Mouse (Mus musculus): ENCODE data around the gene Eef1a1. TPM values are rescaled to one million over a fixed set of nuclear protein-coding genes. Genes with fewer than 3 reads are reported as not detected.
A peak's percentile ranks its signal among the peaks of the same experiment; 100 is the strongest.
"Not testable (repeated sequence)": the region's sequence is repeated elsewhere in the genome, so short reads cannot be mapped to it uniquely, and the experiment has no call there.

The Eef1a1 gene
- polyA plus RNA-seq, 1 experiment from 2014 or later: 3,854 TPM

- no peak for DNase-seq (ENCODE audit: low spot score)
- no peaks in the 10 kb centered on the region for H3K36me3 ChIP-seq
- H3K9me3 ChIP-seq (replicated peaks): no peaks in the 10 kb centered on the region
- H3K4me3 ChIP-seq: no peak overlapping the region
- peaks cover 18% of the 10 kb centered on the region for H3K4me1 ChIP-seq
- WGBS: 80% methylated on average over 4 of the region's 4 CpGs
- peak overlapping the region; percentile 82 for H3K27ac ChIP-seq
- H3K27me3 ChIP-seq (ENCODE audit: low read depth, poor library complexity, severe bottlenecking): no peaks in the 10 kb centered on the region
Observed at GRCm38 (mm10) chr9:78504133-78504532, 15.2 kb upstream of the Eef1a1 start.

GRCm38 (mm10) chr9:78503223-78504079, 14.5 kb upstream of the Eef1a1 start:
- H3K27me3 ChIP-seq (ENCODE audit: low read depth, poor library complexity, severe bottlenecking): no peaks in the 10 kb centered on the region
- no peaks in the 10 kb centered on the region for H3K9me3 ChIP-seq (replicated peaks)
- no peaks in the 10 kb centered on the region for H3K36me3 ChIP-seq
- peaks cover 18% of the 10 kb centered on the region for H3K4me1 ChIP-seq
- 15% methylated on average over 6 of the region's 6 CpGs for WGBS
- 0 out of 2 replicates have a peak overlapping the region, but pooled peaks have one; percentile 13 for H3K4me3 ChIP-seq
- H3K27ac ChIP-seq: peak overlapping the region; percentile 82
- DNase-seq (ENCODE audit: low spot score): peak; percentile 45

GRCm38 (mm10) chr9:78501284-78501683, 12.3 kb upstream of the Eef1a1 start:
- 90% methylated on average over 4 of the region's 4 CpGs for WGBS
- DNase-seq (ENCODE audit: low spot score): no peak
- H3K27ac ChIP-seq: no peak overlapping the region
- H3K4me3 ChIP-seq: no peak overlapping the region
- no peaks in the 10 kb centered on the region for H3K9me3 ChIP-seq (replicated peaks)
- H3K36me3 ChIP-seq: no peaks in the 10 kb centered on the region
- H3K4me1 ChIP-seq: peaks cover 15% of the 10 kb centered on the region
- H3K27me3 ChIP-seq (ENCODE audit: low read depth, poor library complexity, severe bottlenecking): no peaks in the 10 kb centered on the region

- no peak for DNase-seq (ENCODE audit: low spot score)
- no peak overlapping the region for H3K27ac ChIP-seq
- H3K4me1 ChIP-seq: peaks cover 14% of the 10 kb centered on the region
- no peaks in the 10 kb centered on the region for H3K9me3 ChIP-seq (replicated peaks)
- H3K27me3 ChIP-seq (ENCODE audit: low read depth, poor library complexity, severe bottlenecking): no peaks in the 10 kb centered on the region
- H3K4me3 ChIP-seq: no peak overlapping the region
- H3K36me3 ChIP-seq: no peaks in the 10 kb centered on the region
- WGBS: 75% methylated on average over 3 of the region's 3 CpGs
Observed at GRCm38 (mm10) chr9:78500386-78500785, 11.4 kb upstream of the Eef1a1 start.

- H3K9me3 ChIP-seq (replicated peaks): no peaks in the 10 kb centered on the region
- DNase-seq (ENCODE audit: low spot score): no peak
- H3K4me1 ChIP-seq: peaks cover 10% of the 10 kb centered on the region
- H3K36me3 ChIP-seq: no peaks in the 10 kb centered on the region
- no peaks in the 10 kb centered on the region for H3K27me3 ChIP-seq (ENCODE audit: low read depth, poor library complexity, severe bottlenecking)
- 90% methylated on average over 7 of the region's 7 CpGs for WGBS
- H3K27ac ChIP-seq: no peak overlapping the region
- no peak overlapping the region for H3K4me3 ChIP-seq
Observed at GRCm38 (mm10) chr9:78493171-78493570, 4.2 kb upstream of the Eef1a1 start.

GRCm38 (mm10) chr9:78492254-78492653, 3.3 kb upstream of the Eef1a1 start:
- H3K27me3 ChIP-seq (ENCODE audit: low read depth, poor library complexity, severe bottlenecking): no peaks in the 10 kb centered on the region
- no peak overlapping the region for H3K4me3 ChIP-seq
- no peak overlapping the region for H3K27ac ChIP-seq
- H3K9me3 ChIP-seq (replicated peaks): no peaks in the 10 kb centered on the region
- WGBS: 90% methylated on average over 3 of the region's 3 CpGs
- no peaks in the 10 kb centered on the region for H3K36me3 ChIP-seq
- H3K4me1 ChIP-seq: peaks cover 10% of the 10 kb centered on the region
- no peak for DNase-seq (ENCODE audit: low spot score)

GRCm38 (mm10) chr9:78491169-78491568, 2.2 kb upstream of the Eef1a1 start:
- Histone ChIP-seq H3K27ac (no peak overlapping the region), H3K4me1 (peaks cover 10% of the 10 kb centered on the region), H3K36me3 (no peaks in the 10 kb centered on the region), H3K4me3 (no peak overlapping the region), H3K9me3 (replicated peaks) (no peaks in the 10 kb centered on the region), H3K27me3 (ENCODE audit: low read depth, poor library complexity, severe bottlenecking) (no peaks in the 10 kb centered on the region)
- 86% methylated on average over 3 of the region's 3 CpGs for WGBS
- no peak for DNase-seq (ENCODE audit: low spot score)

GRCm38 (mm10) chr9:78488021-78488420, 930 bp downstream of the Eef1a1 start:
- H3K27me3 ChIP-seq (ENCODE audit: low read depth, poor library complexity, severe bottlenecking); H3K36me3 ChIP-seq; H3K4me3 ChIP-seq; H3K4me1 ChIP-seq; DNase-seq (ENCODE audit: low spot score); H3K9me3 ChIP-seq (replicated peaks); H3K27ac ChIP-seq: not testable (repeated sequence)
- WGBS: 95% methylated on average over 5 of the region's 5 CpGs

- H3K9me3 ChIP-seq (replicated peaks): no peaks in the 10 kb centered on the region
- H3K4me3 ChIP-seq: no peak overlapping the region
- WGBS: 82% methylated on average over 3 of the region's 3 CpGs
- H3K4me1 ChIP-seq: peaks cover 16% of the 10 kb centered on the region
- H3K27me3 ChIP-seq (ENCODE audit: low read depth, poor library complexity, severe bottlenecking): no peaks in the 10 kb centered on the region
- H3K27ac ChIP-seq: no peak overlapping the region
- no peak for DNase-seq (ENCODE audit: low spot score)
- H3K36me3 ChIP-seq: peaks cover 12% of the 10 kb centered on the region
Observed at GRCm38 (mm10) chr9:78484660-78485059, 4.3 kb downstream of the Eef1a1 start.

- DNase-seq (ENCODE audit: low spot score): peak; percentile 38
- 13% methylated on average over 3 of the region's 3 CpGs for WGBS
- Histone ChIP-seq H3K27me3 (ENCODE audit: low read depth, poor library complexity, severe bottlenecking) (no peaks in the 10 kb centered on the region), H3K27ac (peak overlapping the region; percentile 99), H3K4me1 (peaks cover 10% of the 10 kb centered on the region), H3K36me3 (peaks cover 32% of the 10 kb centered on the region), H3K9me3 (replicated peaks) (no peaks in the 10 kb centered on the region), H3K4me3 (peak overlapping the region; percentile 98)
Observed at GRCm38 (mm10) chr9:78482386-78482785, 6.6 kb downstream of the Eef1a1 start.

GRCm38 (mm10) chr9:78481423-78482331, 7.3 kb downstream of the Eef1a1 start:
- Histone ChIP-seq H3K27me3 (ENCODE audit: low read depth, poor library complexity, severe bottlenecking) (no peaks in the 10 kb centered on the region), H3K9me3 (replicated peaks) (no peaks in the 10 kb centered on the region), H3K36me3 (peaks cover 40% of the 10 kb centered on the region), H3K4me1 (peaks cover 10% of the 10 kb centered on the region), H3K4me3 (peak overlapping the region; percentile 98), H3K27ac (peak overlapping the region; percentile 99)
- under 1% methylated on average over 74 of the region's 77 CpGs for WGBS
- peak; percentile 97 for DNase-seq (ENCODE audit: low spot score)

- Histone ChIP-seq H3K36me3 (peaks cover 48% of the 10 kb centered on the region), H3K27ac (peak overlapping the region; percentile 99), H3K27me3 (ENCODE audit: low read depth, poor library complexity, severe bottlenecking) (no peaks in the 10 kb centered on the region), H3K4me1 (peaks cover 10% of the 10 kb centered on the region), H3K9me3 (replicated peaks) (no peaks in the 10 kb centered on the region), H3K4me3 (peak overlapping the region; percentile 98)
- WGBS: under 1% methylated on average over 46 of the region's 46 CpGs
- DNase-seq (ENCODE audit: low spot score): peak; percentile 85
Observed at GRCm38 (mm10) chr9:78480706-78481358, 8.1 kb downstream of the Eef1a1 start.

Measured in limb, embryonic 10.5 days (tissue).